Mouse (Mus musculus) heart, embryonic 15.5 days (tissue): ENCODE results near the gene Pecam1. TPM values are rescaled to one million over a fixed set of nuclear protein-coding genes. Genes with fewer than 3 reads are reported as not detected.
"Not testable (repeated sequence)": the region's sequence is repeated elsewhere in the genome, so short reads cannot be mapped to it uniquely, and the experiment has no call there.

Source experiments
- ATAC-seq: fragments of 200-750 bp; cut with Nextera tagmentation; replicated peaks from 2 replicates; pipeline ENCODE4 v1.8.0; 2017; ENCODE audit warnings: low read depth, moderate TSS enrichment; ENCODE audit not compliant: insufficient number of reproducible peaks, insufficient read depth, low FRiP score
- H3K27ac ChIP-seq: fragments of 300-500 bp; sonication (generic); 2 replicates; pipeline ENCODE4 v1.5.1; 2015; ENCODE audit warnings: mild to moderate bottlenecking, inconsistent platforms
- H3K27me3 ChIP-seq: fragments of 300-500 bp; sonication (generic); 2 replicates; pipeline ENCODE4 v1.6.1; 2015; ENCODE audit warnings: inconsistent platforms
- H3K36me3 ChIP-seq: fragments of 300-500 bp; sonication (generic); 2 replicates; pipeline ENCODE4 v1.6.1; 2015; ENCODE audit warnings: mild to moderate bottlenecking, inconsistent platforms
- H3K4me1 ChIP-seq: fragments of 300-500 bp; sonication (generic); replicated peaks from 2 replicates; pipeline ENCODE4 v1.6.1; 2015; ENCODE audit warnings: inconsistent platforms
- H3K4me2 ChIP-seq: fragments of 300-500 bp; sonication (generic); 2 replicates; pipeline ENCODE4 v1.6.1; 2015; ENCODE audit warnings: inconsistent platforms, mild to moderate bottlenecking, moderate library complexity
- H3K4me3 ChIP-seq: fragments of 300-500 bp; sonication (generic); 2 replicates; pipeline ENCODE4 v1.5.1; 2015; ENCODE audit warnings: mild to moderate bottlenecking, inconsistent platforms
- H3K9ac ChIP-seq: fragments of 300-500 bp; sonication (generic); 2 replicates; pipeline ENCODE4 v1.6.1; 2015; ENCODE audit warnings: mild to moderate bottlenecking, inconsistent platforms
- H3K9me3 ChIP-seq: fragments of 300-500 bp; sonication (generic); replicated peaks from 2 replicates; pipeline ENCODE4 v1.6.1; 2016; ENCODE audit warnings: inconsistent platforms
- WGBS: fragments of 180-500 bp; shearing (Covaris S2); methylation state at CpG from one replicate; pipeline ENCODE4 v1.1.7; 2015; ENCODE audit warnings: mixed read lengths; 5-methylcytosine and 5-hydroxymethylcytosine counted together
- polyA plus RNA-seq: library from polyadenylated mRNA; unstranded; fragments of >200 nt; fragmentation: Nextera tagmentation; extraction: Ambion mirVana; gene quantifications from 2 replicates; pipeline ENCODE4 v1.2.1, GENCODE M21; 2015

The Pecam1 gene
- polyA plus RNA-seq, 1 experiment from 2014 or later = 69.2 TPM

DNA sequence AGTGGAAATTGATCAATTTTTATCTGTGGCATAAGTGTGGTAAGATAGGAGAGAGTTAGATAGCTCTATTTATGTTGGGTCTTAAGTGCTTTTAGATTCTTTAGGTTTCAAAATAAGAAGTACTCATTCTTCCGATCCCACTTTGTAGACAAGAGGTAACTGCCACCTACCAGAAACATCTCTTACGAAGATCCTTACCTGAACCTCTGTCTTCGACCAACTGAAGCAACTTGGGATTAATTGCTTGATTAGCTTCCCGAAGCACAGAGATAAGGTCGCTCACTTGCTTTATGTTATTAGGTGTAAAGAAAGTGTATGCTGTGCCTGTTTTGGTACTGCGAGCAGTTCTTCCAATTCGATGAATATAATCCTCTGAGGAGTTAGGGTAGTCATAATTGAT lies 31.8 kb upstream of the Pecam1 start:
- not testable (repeated sequence) for H3K4me2 ChIP-seq, H3K9me3 ChIP-seq, H3K4me3 ChIP-seq, ATAC-seq, H3K9ac ChIP-seq, H3K27ac ChIP-seq, H3K27me3 ChIP-seq
- Histone ChIP-seq H3K36me3 (peaks cover 59% of the 10 kb centered on the region), H3K4me1 (peaks cover 25% of the 10 kb centered on the region)
- WGBS = 84% methylated on average over 7 of the region's 7 CpGs

DNA sequence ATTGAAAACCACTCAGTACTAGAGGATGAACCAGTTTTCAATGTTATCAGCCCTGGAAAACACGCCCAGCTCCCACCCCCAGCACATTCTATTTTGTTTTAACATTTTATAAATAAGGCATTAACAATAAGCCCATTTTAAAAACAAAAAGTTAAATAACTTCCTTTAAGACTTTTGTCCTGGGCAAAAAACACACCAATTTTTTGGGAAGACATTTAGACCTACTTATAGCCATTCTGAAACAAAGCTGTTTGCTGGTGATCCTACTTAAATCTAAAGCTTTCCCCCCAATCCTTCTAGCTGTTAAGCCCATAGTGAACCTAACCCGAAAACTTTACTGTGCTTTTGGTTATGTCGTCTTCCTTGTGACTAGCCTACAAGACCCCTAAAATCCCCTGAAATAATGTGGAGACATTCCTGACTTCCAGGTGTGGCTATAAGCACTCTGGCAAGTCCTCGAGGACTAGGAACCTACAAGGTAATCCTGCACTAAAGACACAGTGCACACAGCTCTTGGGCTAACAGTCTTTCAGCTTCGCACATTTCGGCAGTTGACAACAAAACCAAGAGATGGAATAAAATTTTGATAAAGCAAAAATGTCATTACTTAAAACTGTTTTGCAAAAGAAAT lies 30.3 kb upstream of the Pecam1 start:
- Histone ChIP-seq H3K4me3 (no peak overlapping the region), H3K9me3 (no peaks in the 10 kb centered on the region), H3K27me3 (no peaks in the 10 kb centered on the region), H3K27ac (no peak overlapping the region; the same call in 1 of the 2 replicates), H3K4me2 (no peak overlapping the region), H3K36me3 (peaks cover 61% of the 10 kb centered on the region), H3K9ac (no peak overlapping the region), H3K4me1 (peaks cover 16% of the 10 kb centered on the region)
- 79% methylated on average over 6 of the region's 6 CpGs for WGBS
- no peak for ATAC-seq

DNA sequence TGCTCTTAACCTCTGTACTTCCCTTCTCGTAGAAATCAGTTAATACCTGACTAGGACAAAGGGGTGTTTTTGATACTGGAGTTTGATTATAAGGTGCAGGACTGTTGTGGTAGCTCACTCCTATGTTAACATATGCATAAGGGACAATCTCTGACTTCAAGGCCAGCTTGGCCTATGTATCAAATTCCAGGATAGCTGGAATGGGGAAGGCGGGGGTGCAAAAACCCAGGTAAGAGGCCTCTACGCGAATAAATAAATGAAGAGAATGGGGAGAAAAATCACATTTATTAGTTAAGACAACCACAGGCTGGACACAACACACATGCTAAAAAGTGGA lies 29.6 kb upstream of the Pecam1 start:
- H3K9me3 ChIP-seq = no peaks in the 10 kb centered on the region
- peaks cover 10% of the 10 kb centered on the region; the same call in 1 of the 2 replicates for H3K4me1 ChIP-seq
- no peaks in the 10 kb centered on the region for H3K27me3 ChIP-seq
- H3K36me3 ChIP-seq = peaks cover 59% of the 10 kb centered on the region
- 0 out of 2 replicates have a peak overlapping the region, but pooled peaks have one; percentile 29 for H3K9ac ChIP-seq
- peak overlapping the region; percentile 97 for H3K27ac ChIP-seq
- peak overlapping the region; percentile 80 for H3K4me3 ChIP-seq
- no peak for ATAC-seq
- peak overlapping the region; percentile 80; the same call in 1 of the 2 replicates for H3K4me2 ChIP-seq
- 65% methylated on average over 4 of the region's 4 CpGs for WGBS

DNA sequence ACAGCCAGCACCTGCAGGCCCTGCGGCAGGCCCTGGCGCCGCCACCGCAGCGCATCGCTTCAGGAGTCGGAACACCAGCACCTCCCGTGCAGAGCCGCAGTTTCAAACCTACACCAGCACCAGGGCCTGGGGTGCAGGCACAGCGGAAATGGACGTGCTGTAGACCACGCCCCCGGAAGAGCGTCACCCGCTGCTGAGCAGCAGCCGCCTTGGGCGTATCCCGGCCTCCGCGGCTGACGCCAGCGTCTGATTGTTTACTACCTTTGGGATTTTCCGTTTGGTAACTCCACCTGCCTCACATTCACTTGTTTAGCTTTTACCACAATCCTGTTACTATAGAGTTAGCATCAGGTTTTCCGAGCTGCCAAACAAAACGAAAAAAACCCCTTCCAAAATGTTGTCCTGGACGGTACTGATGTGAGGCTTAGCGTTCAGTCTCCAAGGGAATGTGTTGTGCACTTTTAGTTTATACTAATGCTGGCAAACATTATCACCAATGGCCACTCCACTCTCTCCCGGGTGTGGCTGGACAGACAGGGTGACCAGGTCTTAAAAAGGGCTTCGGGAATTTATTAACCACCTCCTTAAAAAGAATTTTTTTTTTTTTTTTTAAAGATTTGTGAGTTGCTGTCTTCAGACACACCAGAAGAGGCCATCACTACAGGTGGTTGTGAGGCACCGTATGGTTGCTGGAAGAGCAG lies 29.1 kb upstream of the Pecam1 start, which contains the start of gene Polg2:
Gene Polg2 (minus strand): TSS at position 150 of the 701 bp plus-strand sequence.
- peaks cover 59% of the 10 kb centered on the region for H3K36me3 ChIP-seq

DNA sequence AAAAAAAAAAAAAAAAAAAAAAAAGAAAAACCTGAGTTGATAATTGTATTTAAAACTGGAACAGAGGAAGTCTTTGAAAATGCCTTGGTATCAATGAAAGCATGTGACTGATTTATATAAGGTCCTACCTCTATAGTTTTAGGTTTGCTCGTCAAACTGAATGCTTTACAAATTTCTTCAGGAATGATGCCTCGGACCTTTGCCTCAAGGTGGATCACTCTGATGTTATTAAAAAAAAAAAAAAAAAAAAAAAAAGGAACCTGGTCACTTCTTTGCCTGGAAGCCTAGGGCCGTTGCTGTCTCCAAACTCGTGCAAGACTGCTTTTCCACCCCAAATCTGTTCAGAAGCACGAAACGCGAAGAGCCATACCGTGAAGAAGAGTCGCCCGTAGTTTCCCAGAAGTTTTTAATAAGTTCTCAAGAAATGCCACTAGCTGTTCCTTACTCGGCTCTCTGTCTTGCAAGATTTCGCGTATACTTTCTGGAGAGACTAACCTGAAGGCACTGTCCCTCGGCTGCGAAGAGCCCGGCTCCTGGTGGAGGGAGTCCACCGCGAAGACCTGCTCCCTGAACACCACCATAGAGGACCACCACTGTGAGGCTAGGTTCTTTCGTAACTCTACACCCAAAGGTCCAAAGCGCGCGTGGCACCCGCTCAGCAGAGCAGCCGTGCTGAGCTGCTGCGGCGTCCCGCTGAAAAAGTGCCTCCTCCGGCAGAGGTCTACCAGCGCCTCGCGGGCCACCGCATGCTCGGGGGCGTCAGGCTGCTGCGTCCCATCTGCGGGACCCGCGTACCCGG lies 28.4 kb upstream of the Pecam1 start:
- ATAC-seq = peak; percentile 80
- WGBS = 2% methylated on average over 39 of the region's 39 CpGs
- Histone ChIP-seq H3K36me3 (peaks cover 59% of the 10 kb centered on the region), H3K27me3 (no peaks in the 10 kb centered on the region), H3K4me3 (peak overlapping the region; percentile 80), H3K4me1 (peaks cover 10% of the 10 kb centered on the region; the same call in 1 of the 2 replicates), H3K9me3 (no peaks in the 10 kb centered on the region), H3K4me2 (peak overlapping the region; percentile 80), H3K27ac (peak overlapping the region; percentile 97), H3K9ac (peak overlapping the region; percentile 87)

More for the DNA sequence above, 29.1 kb upstream of the Pecam1 start, which contains the start of gene Polg2:
- peak; percentile 98 for ATAC-seq
- no peaks in the 10 kb centered on the region for H3K9me3 ChIP-seq
- H3K4me2 ChIP-seq = peak within 1 kb of the TSS; percentile 80
- peak within 1 kb of the TSS; percentile 97 for H3K27ac ChIP-seq
- peaks cover 10% of the 10 kb centered on the region; the same call in 1 of the 2 replicates for H3K4me1 ChIP-seq
- H3K9ac ChIP-seq = peak within 1 kb of the TSS; percentile 87
- H3K4me3 ChIP-seq = peak within 1 kb of the TSS; percentile 80
- no peaks in the 10 kb centered on the region for H3K27me3 ChIP-seq
- WGBS = 2% methylated on average over 30 of the region's 30 CpGs

DNA sequence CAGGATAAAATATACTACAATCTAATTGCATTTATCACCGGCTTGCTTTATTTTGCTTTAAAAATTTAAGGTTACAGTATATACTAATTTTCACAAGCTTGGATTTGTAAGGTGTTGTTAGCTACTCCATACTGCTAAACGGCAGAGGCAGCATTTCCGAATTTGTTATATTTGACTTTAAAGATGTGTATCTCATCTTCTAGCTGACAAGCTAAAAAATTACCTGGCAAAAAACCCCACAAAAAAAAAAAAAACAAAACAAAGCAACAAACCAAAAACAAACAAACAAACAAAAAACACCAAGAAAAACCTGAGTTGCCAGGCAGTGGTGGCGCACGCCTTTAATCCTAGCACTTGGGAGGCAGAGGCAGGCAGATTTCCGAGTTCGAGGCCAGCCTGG lies 27.7 kb upstream of the Pecam1 start:
- 89% methylated on average over 7 of the region's 7 CpGs for WGBS
- ATAC-seq = no peak
- Histone ChIP-seq H3K9ac (no peak overlapping the region), H3K36me3 (peaks cover 58% of the 10 kb centered on the region), H3K9me3 (no peaks in the 10 kb centered on the region), H3K4me1 (peaks cover 10% of the 10 kb centered on the region; the same call in 1 of the 2 replicates), H3K27me3 (no peaks in the 10 kb centered on the region), H3K27ac (no peak overlapping the region), H3K4me2 (peak overlapping the region; percentile 80; the same call in 1 of the 2 replicates), H3K4me3 (no peak overlapping the region)

DNA sequence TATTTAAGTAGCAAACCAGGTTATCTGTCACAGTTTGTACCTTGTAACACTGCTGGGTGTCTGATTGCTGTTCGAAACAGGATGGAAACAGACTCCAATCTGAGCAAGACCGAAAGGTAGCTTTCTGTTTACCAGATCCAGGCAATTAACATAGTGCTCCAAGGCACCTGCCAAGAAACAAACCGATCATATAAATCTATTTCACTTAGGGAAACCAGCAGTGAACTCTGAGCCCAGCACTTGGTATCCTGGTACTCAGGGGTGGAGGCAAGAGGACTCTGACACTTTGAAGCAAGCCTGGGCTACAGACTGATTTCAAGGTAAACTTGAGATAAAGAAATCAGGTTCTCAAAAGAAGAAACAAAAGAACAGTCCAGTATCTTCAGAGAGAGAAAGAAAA lies 27.0 kb upstream of the Pecam1 start:
- Histone ChIP-seq H3K27ac (no peak overlapping the region), H3K4me2 (no peak overlapping the region), H3K27me3 (no peaks in the 10 kb centered on the region), H3K9ac (no peak overlapping the region), H3K36me3 (peaks cover 58% of the 10 kb centered on the region), H3K4me1 (peaks cover 10% of the 10 kb centered on the region; the same call in 1 of the 2 replicates), H3K9me3 (no peaks in the 10 kb centered on the region), H3K4me3 (no peak overlapping the region)
- ATAC-seq = no peak
- WGBS = 86% methylated on average over 3 of the region's 3 CpGs

DNA sequence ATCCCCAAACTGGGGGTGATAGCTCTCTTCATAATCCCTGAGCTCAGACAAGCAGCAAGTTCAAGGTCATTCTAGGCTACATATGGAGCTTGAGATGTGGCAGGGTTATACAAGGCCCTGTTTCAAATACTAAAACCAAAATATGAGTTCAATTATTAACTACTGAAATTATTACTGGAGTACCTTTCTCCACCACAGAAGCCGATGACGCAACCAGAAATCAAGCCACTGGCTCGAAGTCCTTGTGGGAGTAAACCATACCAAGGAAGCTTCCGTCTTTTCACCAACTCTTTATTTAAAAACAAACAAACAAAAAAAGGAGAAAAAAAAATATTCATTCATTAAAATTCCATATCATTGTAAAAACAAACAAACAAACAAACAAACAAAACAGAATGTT lies 26.5 kb upstream of the Pecam1 start:
- H3K4me3 ChIP-seq = no peak overlapping the region
- 94% methylated on average over 4 of the region's 4 CpGs for WGBS
- H3K4me2 ChIP-seq = no peak overlapping the region
- H3K27me3 ChIP-seq = no peaks in the 10 kb centered on the region
- no peak for ATAC-seq
- no peaks in the 10 kb centered on the region for H3K9me3 ChIP-seq
- H3K4me1 ChIP-seq = peaks cover 10% of the 10 kb centered on the region; the same call in 1 of the 2 replicates
- peaks cover 58% of the 10 kb centered on the region for H3K36me3 ChIP-seq
- no peak overlapping the region for H3K9ac ChIP-seq
- no peak overlapping the region for H3K27ac ChIP-seq

DNA sequence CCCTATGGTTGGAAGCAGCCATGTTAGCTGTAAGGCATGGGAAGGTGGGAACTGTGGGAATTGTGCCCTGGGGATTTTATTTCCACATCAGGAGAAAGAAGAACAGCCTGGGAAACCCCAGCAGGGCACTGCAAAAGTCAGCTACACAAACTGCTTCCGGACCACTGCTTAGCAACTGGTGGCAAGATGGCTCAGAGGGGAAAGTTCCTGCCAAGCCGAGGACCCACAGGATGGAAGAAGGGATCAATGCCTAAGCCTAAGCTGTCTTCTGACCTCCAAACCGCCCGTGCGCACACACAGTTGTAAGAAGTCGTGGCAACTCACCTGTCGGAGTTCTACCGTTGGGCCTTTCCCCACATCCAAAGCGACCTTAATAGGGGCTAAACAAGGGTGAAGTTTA lies 22.6 kb upstream of the Pecam1 start:
- Histone ChIP-seq H3K9ac (no peak overlapping the region), H3K9me3 (no peaks in the 10 kb centered on the region), H3K27ac (no peak overlapping the region), H3K4me1 (peaks cover 3% of the 10 kb centered on the region; the same call in 1 of the 2 replicates), H3K36me3 (peaks cover 68% of the 10 kb centered on the region), H3K27me3 (no peaks in the 10 kb centered on the region), H3K4me3 (no peak overlapping the region), H3K4me2 (no peak overlapping the region)
- no peak for ATAC-seq
- 90% methylated on average over 9 of the region's 9 CpGs for WGBS

DNA sequence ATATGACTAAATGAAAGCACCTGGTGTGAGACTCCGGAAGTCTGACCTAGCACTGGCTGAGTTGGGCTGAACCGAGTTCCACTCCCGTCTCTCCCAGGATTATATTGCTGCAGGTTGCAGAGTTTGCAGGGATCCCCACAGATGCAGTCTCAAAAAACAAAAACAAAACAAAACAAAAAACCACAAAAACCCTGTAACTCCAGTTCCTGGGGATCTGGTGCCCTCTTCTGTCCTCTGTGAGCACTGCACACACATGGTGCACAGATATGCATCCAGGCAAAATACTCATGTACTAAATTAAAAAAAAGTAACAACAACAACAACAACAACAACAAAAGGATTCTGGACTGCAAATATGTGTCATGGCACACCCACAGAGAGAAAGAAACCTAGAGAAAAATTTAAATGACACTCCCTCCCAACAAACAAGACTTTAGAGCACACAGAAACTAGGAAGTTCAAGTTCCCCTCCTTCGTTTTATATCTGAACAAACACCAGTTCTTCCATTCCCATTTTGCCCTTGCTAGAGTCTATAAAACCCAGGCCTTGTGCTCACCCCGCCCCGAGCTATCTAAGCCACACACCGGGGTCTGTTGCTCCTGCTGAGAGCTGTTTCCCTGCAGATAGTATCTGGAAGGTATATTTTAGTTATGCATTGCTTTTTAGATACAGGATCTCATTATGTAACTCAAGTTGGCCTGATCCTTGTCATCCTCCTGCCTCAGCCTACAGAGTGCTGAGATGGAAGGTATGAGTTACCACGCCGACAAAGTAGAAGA lies 20.0 kb upstream of the Pecam1 start:
- ATAC-seq = no peak
- Histone ChIP-seq H3K36me3 (peaks cover 81% of the 10 kb centered on the region), H3K4me3 (no peak overlapping the region), H3K27ac (no peak overlapping the region), H3K4me2 (no peak overlapping the region), H3K4me1 (no peaks in the 10 kb centered on the region), H3K9ac (no peak overlapping the region), H3K27me3 (no peaks in the 10 kb centered on the region), H3K9me3 (no peaks in the 10 kb centered on the region)
- 95% methylated on average over 9 of the region's 9 CpGs for WGBS
